Mouse (Mus musculus) thymus, adult 2 months (tissue): ENCODE measurements around the gene Apbb2. TPM values are rescaled to one million over a fixed set of nuclear protein-coding genes. Genes with fewer than 3 reads are reported as not detected.

Experiments used
- DNase-seq: peaks from one replicate; pipeline ENCODE4 v3.0.0; 2021
- H3K27ac ChIP-seq: fragments of 200-500 bp; 2 replicates; pipeline ENCODE4 v1.5.1; 2012; ENCODE audit warnings: low read length, control low read depth; ENCODE audit not compliant: control insufficient read depth, insufficient read depth
- H3K27me3 ChIP-seq: fragments of 200-500 bp; 2 replicates; pipeline ENCODE4 v1.6.1; 2012; ENCODE audit warnings: mild to moderate bottlenecking, low read length, moderate library complexity, mixed read lengths; ENCODE audit not compliant: control insufficient read depth, insufficient read depth
- H3K36me3 ChIP-seq: fragments of 200-500 bp; 2 replicates; pipeline ENCODE4 v1.6.1; 2012; ENCODE audit warnings: mild to moderate bottlenecking, low read length, moderate library complexity; ENCODE audit not compliant: control insufficient read depth, insufficient read depth
- H3K4me1 ChIP-seq: fragments of 200-500 bp; replicated peaks from 2 replicates; pipeline ENCODE4 v1.6.1; 2012; ENCODE audit warnings: low read length; ENCODE audit not compliant: control insufficient read depth, insufficient read depth
- H3K4me3 ChIP-seq: fragments of 200-500 bp; 2 replicates; pipeline ENCODE4 v1.5.1; 2012; ENCODE audit warnings: mild to moderate bottlenecking, low read length, control low read depth, moderate library complexity; ENCODE audit not compliant: control insufficient read depth, insufficient read depth
- CTCF ChIP-seq: fragments of 200-500 bp; IDR thresholded peaks from 2 replicates; pipeline ENCODE4 v1.5.1; 2012; ENCODE audit warnings: mild to moderate bottlenecking, control low read depth, low read length, moderate library complexity, borderline replicate concordance; ENCODE audit not compliant: control insufficient read depth, poor library complexity, insufficient read depth; ENCODE audit errors: extremely low read depth
- POLR2A ChIP-seq: fragments of 200-500 bp; IDR thresholded peaks from 2 replicates; pipeline ENCODE4 v1.6.1; 2012; ENCODE audit warnings: mild to moderate bottlenecking, low read length, control low read depth, moderate library complexity; ENCODE audit not compliant: control insufficient read depth, poor library complexity, insufficient read depth; ENCODE audit errors: extremely low read depth
- WGBS: fragments of 180-500 bp; shearing (Covaris S2); methylation state at CpG from one replicate; pipeline ENCODE4 v1.1.7; 2018; 5-methylcytosine and 5-hydroxymethylcytosine counted together
- polyA plus RNA-seq: library from polyadenylated mRNA; depleted of rRNA; stranded (reverse); fragments of >200 nt; gene quantifications from 2 replicates; pipeline ENCODE4 v1.2.3, GENCODE M21; 2012

Apbb2 gene
- polyA plus RNA-seq, 1 experiment = 2.6 TPM

GRCm38 (mm10) chr5:66612964-66613363 lies 5.6 kb downstream of the Apbb2 start:
- Histone ChIP-seq H3K4me3 (no peak overlapping the region), H3K36me3 (no peaks in the 10 kb centered on the region), H3K27ac (no peak overlapping the region), H3K4me1 (peaks cover 3% of the 10 kb centered on the region; the same call in 1 of the 2 replicates), H3K27me3 (no peaks in the 10 kb centered on the region; the same call in 1 of the 2 replicates)
- TF ChIP-seq CTCF (no peak), POLR2A (no peak)
- DNase-seq = no peak
- 96% methylated on average over 5 of the region's 5 CpGs for WGBS

GRCm38 (mm10) chr5:66611851-66612250 lies 6.7 kb downstream of the Apbb2 start:
- DNase-seq = no peak

GRCm38 (mm10) chr5:66611361-66611760 lies 7.2 kb downstream of the Apbb2 start:
- no peak for DNase-seq
- 95% methylated on average over 5 of the region's 5 CpGs for WGBS

More at GRCm38 (mm10) chr5:66611851-66612250, 6.7 kb downstream of the Apbb2 start:
- WGBS = 77% methylated on average over 4 of the region's 4 CpGs
- no peaks in the 10 kb centered on the region for H3K4me1 ChIP-seq
- TF ChIP-seq POLR2A = no peak
- no peak for TF ChIP-seq CTCF
- H3K27me3 ChIP-seq = no peaks in the 10 kb centered on the region
- H3K27ac ChIP-seq = no peak overlapping the region
- H3K36me3 ChIP-seq = no peaks in the 10 kb centered on the region
- no peak overlapping the region for H3K4me3 ChIP-seq

GRCm38 (mm10) chr5:66610270-66610669 lies 8.3 kb downstream of the Apbb2 start:
- 74% methylated on average over 12 of the region's 12 CpGs for WGBS
- DNase-seq = no peak
- Histone ChIP-seq H3K4me1 (no peaks in the 10 kb centered on the region), H3K36me3 (no peaks in the 10 kb centered on the region), H3K27ac (no peak overlapping the region), H3K4me3 (no peak overlapping the region), H3K27me3 (no peaks in the 10 kb centered on the region)
- TF ChIP-seq POLR2A (no peak), CTCF (no peak)

More at GRCm38 (mm10) chr5:66611361-66611760, 7.2 kb downstream of the Apbb2 start:
- TF ChIP-seq POLR2A (no peak), CTCF (no peak)
- Histone ChIP-seq H3K4me3 (no peak overlapping the region), H3K36me3 (no peaks in the 10 kb centered on the region), H3K27ac (no peak overlapping the region), H3K4me1 (no peaks in the 10 kb centered on the region), H3K27me3 (no peaks in the 10 kb centered on the region)

GRCm38 (mm10) chr5:66609306-66609705 lies 9.3 kb downstream of the Apbb2 start:
- no peak overlapping the region for H3K4me3 ChIP-seq
- DNase-seq = no peak
- WGBS = 85% methylated on average over 7 of the region's 7 CpGs
- TF ChIP-seq CTCF = no peak
- no peak for TF ChIP-seq POLR2A
- no peaks in the 10 kb centered on the region for H3K4me1 ChIP-seq
- H3K36me3 ChIP-seq = no peaks in the 10 kb centered on the region
- H3K27me3 ChIP-seq = no peaks in the 10 kb centered on the region
- H3K27ac ChIP-seq = no peak overlapping the region

GRCm38 (mm10) chr5:66607801-66608200 lies 10.8 kb downstream of the Apbb2 start:
- H3K4me1 ChIP-seq = no peaks in the 10 kb centered on the region
- no peak overlapping the region for H3K27ac ChIP-seq
- 91% methylated on average over 10 of the region's 10 CpGs for WGBS
- DNase-seq = no peak
- no peaks in the 10 kb centered on the region for H3K36me3 ChIP-seq
- no peaks in the 10 kb centered on the region for H3K27me3 ChIP-seq
- TF ChIP-seq CTCF (no peak), POLR2A (no peak)
- no peak overlapping the region for H3K4me3 ChIP-seq

GRCm38 (mm10) chr5:66607201-66607600 lies 11.4 kb downstream of the Apbb2 start:
- Histone ChIP-seq H3K27ac (no peak overlapping the region), H3K4me3 (no peak overlapping the region), H3K27me3 (no peaks in the 10 kb centered on the region), H3K36me3 (no peaks in the 10 kb centered on the region), H3K4me1 (no peaks in the 10 kb centered on the region)
- no peak for DNase-seq
- no peak for TF ChIP-seq POLR2A
- no peak for TF ChIP-seq CTCF
- 95% methylated on average over 4 of the region's 4 CpGs for WGBS
